Mouse (Mus musculus) B cell, adult 2 months (primary cell): Measurements from ENCODE around the gene Pgap3.

ENCODE experiments used
- DNase-seq, 2 experiments: peaks; one replicate each; pipeline ENCODE4 v3.0.0; 2022

The Pgap3 gene

GRCm38 (mm10) chr11:98400161-98400726 is at the start of gene Pgap3:
Pgap3 (minus strand) TSS chr11:98400490.
- peak; percentile 92 to 93 for DNase-seq

- DNase-seq: no peak
Observed at GRCm38 (mm10) chr11:98449419-98449818, 49.1 kb upstream of the Pgap3 start.

GRCm38 (mm10) chr11:98448191-98448790 is 48.0 kb upstream of the Pgap3 start:
- DNase-seq: peak; percentile 36 to 37

GRCm38 (mm10) chr11:98447475-98447834 is 47.2 kb upstream of the Pgap3 start:
- DNase-seq: no peak

- no peak for DNase-seq
Observed at GRCm38 (mm10) chr11:98446562-98447474, 46.5 kb upstream of the Pgap3 start.

GRCm38 (mm10) chr11:98446213-98446561 is 45.9 kb upstream of the Pgap3 start, which contains the start of gene Grb7:
Grb7 (plus strand) TSS chr11:98446394.
- no peak for DNase-seq

GRCm38 (mm10) chr11:98445679-98446078 is 45.4 kb upstream of the Pgap3 start:
- no peak for DNase-seq

GRCm38 (mm10) chr11:98445238-98445637 is 44.9 kb upstream of the Pgap3 start:
- no peak for DNase-seq

GRCm38 (mm10) chr11:98443688-98444087 is 43.4 kb upstream of the Pgap3 start:
- no peak for DNase-seq

- DNase-seq: peak; percentile 99 to 100
Observed at GRCm38 (mm10) chr11:98438331-98439158, 38.3 kb upstream of the Pgap3 start, which contains the start of gene Mien1. Mien1 (minus strand) TSS chr11:98438991.

- no peak for DNase-seq
Observed at GRCm38 (mm10) chr11:98437441-98437840, 37.2 kb upstream of the Pgap3 start.

- DNase-seq: no peak
Observed at GRCm38 (mm10) chr11:98435723-98436122, 35.4 kb upstream of the Pgap3 start.

GRCm38 (mm10) chr11:98431743-98432502 is 31.6 kb upstream of the Pgap3 start:
- DNase-seq: no peak

- DNase-seq: no peak
Observed at GRCm38 (mm10) chr11:98428436-98428835, 28.1 kb upstream of the Pgap3 start.

- DNase-seq: no peak
Observed at GRCm38 (mm10) chr11:98426592-98426991, 26.3 kb upstream of the Pgap3 start.

- no peak for DNase-seq
Observed at GRCm38 (mm10) chr11:98418939-98419547, 18.8 kb upstream of the Pgap3 start.

- no peak for DNase-seq
Observed at GRCm38 (mm10) chr11:98418273-98418672, 18.0 kb upstream of the Pgap3 start.

- DNase-seq: no peak
Observed at GRCm38 (mm10) chr11:98417074-98417473, 16.8 kb upstream of the Pgap3 start.

GRCm38 (mm10) chr11:98414162-98414561 is 13.9 kb upstream of the Pgap3 start:
- peak in 1 of 2 experiments; percentile 7 for DNase-seq

- DNase-seq: no peak
Observed at GRCm38 (mm10) chr11:98413731-98414130, 13.4 kb upstream of the Pgap3 start.

- DNase-seq: peak; percentile 16 to 20
Observed at GRCm38 (mm10) chr11:98412797-98413301, 12.6 kb upstream of the Pgap3 start.
